Mouse (Mus musculus) limb, embryonic 10.5 days (tissue): Measurements from ENCODE around the gene Olfr16. TPM values are rescaled to one million over a fixed set of nuclear protein-coding genes. Genes with fewer than 3 reads are reported as not detected.

Experiments
- DNase-seq: peaks from one replicate; pipeline ENCODE4 v3.0.0-alpha.2; 2017; ENCODE audit warnings: low spot score
- H3K27ac ChIP-seq: fragments of 300-500 bp; sonication (generic); 2 replicates; pipeline ENCODE4 v1.5.1; 2016; ENCODE audit warnings: mild to moderate bottlenecking
- H3K27me3 ChIP-seq: fragments of 300-500 bp; sonication (generic); 2 replicates; pipeline ENCODE4 v1.6.1; 2016; ENCODE audit warnings: low read depth, mild to moderate bottlenecking; ENCODE audit not compliant: poor library complexity, severe bottlenecking
- H3K36me3 ChIP-seq: fragments of 300-500 bp; sonication (generic); 2 replicates; pipeline ENCODE4 v1.6.1; 2016; ENCODE audit warnings: mild to moderate bottlenecking, moderate library complexity
- H3K4me1 ChIP-seq: fragments of 300-500 bp; sonication (generic); 2 replicates; pipeline ENCODE4 v1.6.1; 2016
- H3K4me3 ChIP-seq: fragments of 300-500 bp; sonication (generic); 2 replicates; pipeline ENCODE4 v1.5.1; 2016; ENCODE audit warnings: mild to moderate bottlenecking, moderate library complexity
- H3K9me3 ChIP-seq: fragments of 300-500 bp; sonication (generic); replicated peaks from 2 replicates; pipeline ENCODE4 v1.6.1; 2016; ENCODE audit warnings: mild to moderate bottlenecking
- WGBS: fragments of 180-500 bp; shearing (Covaris S2); methylation state at CpG from one replicate; pipeline ENCODE4 v1.1.7; 2016; 5-methylcytosine and 5-hydroxymethylcytosine counted together
- polyA plus RNA-seq: library from polyadenylated mRNA; unstranded; fragments of >200 nt; fragmentation: Nextera tagmentation; extraction: Ambion mirVana; gene quantifications from 2 replicates; pipeline ENCODE4 v1.2.1, GENCODE M21; 2016

The Olfr16 gene
- not detected in 2 replicates for polyA plus RNA-seq

GRCm38 (mm10) chr1:172950160-172950559 lies at the start of gene Olfr16:
Olfr16 (plus strand) TSS chr1:172950409.
- Histone ChIP-seq H3K27me3 (no peaks in the 10 kb centered on the region), H3K27ac (no peak within 1 kb of the TSS), H3K36me3 (no peaks in the 10 kb centered on the region), H3K4me1 (no peaks in the 10 kb centered on the region), H3K9me3 (no peaks in the 10 kb centered on the region), H3K4me3 (no peak within 1 kb of the TSS)
- WGBS = 32% methylated on average over 1 of the region's 1 CpGs
- DNase-seq = no peak

GRCm38 (mm10) chr1:172903313-172903712 lies 46.9 kb upstream of the Olfr16 start:
- Histone ChIP-seq H3K9me3 (no peaks in the 10 kb centered on the region), H3K27ac (no peak overlapping the region), H3K36me3 (no peaks in the 10 kb centered on the region), H3K4me1 (no peaks in the 10 kb centered on the region), H3K4me3 (no peak overlapping the region), H3K27me3 (no peaks in the 10 kb centered on the region)
- no peak for DNase-seq

GRCm38 (mm10) chr1:172917115-172917514 lies 33.1 kb upstream of the Olfr16 start:
- H3K9me3 ChIP-seq = no peaks in the 10 kb centered on the region
- no peaks in the 10 kb centered on the region for H3K36me3 ChIP-seq
- no peak for DNase-seq
- no peaks in the 10 kb centered on the region for H3K4me1 ChIP-seq
- no peaks in the 10 kb centered on the region for H3K27me3 ChIP-seq
- no peak overlapping the region for H3K27ac ChIP-seq
- 83% methylated on average over 1 of the region's 1 CpGs for WGBS
- H3K4me3 ChIP-seq = no peak overlapping the region

- Histone ChIP-seq H3K4me3 (no peak overlapping the region), H3K9me3 (no peaks in the 10 kb centered on the region), H3K4me1 (no peaks in the 10 kb centered on the region), H3K27me3 (no peaks in the 10 kb centered on the region), H3K36me3 (no peaks in the 10 kb centered on the region), H3K27ac (no peak overlapping the region)
- WGBS = 85% methylated on average over 2 of the region's 2 CpGs
- no peak for DNase-seq
Measured at GRCm38 (mm10) chr1:172918450-172918849, 31.8 kb upstream of the Olfr16 start.

GRCm38 (mm10) chr1:172932197-172932596 lies 18.0 kb upstream of the Olfr16 start:
- Histone ChIP-seq H3K36me3 (no peaks in the 10 kb centered on the region), H3K4me3 (no peak overlapping the region), H3K4me1 (no peaks in the 10 kb centered on the region), H3K27ac (no peak overlapping the region), H3K27me3 (no peaks in the 10 kb centered on the region), H3K9me3 (no peaks in the 10 kb centered on the region)
- no peak for DNase-seq
- WGBS = 100% methylated on average over 2 of the region's 2 CpGs

GRCm38 (mm10) chr1:172951171-172951720 lies 1.0 kb downstream of the Olfr16 start:
- no peak for DNase-seq
- Histone ChIP-seq H3K27me3 (no peaks in the 10 kb centered on the region), H3K27ac (no peak overlapping the region), H3K9me3 (no peaks in the 10 kb centered on the region), H3K4me1 (no peaks in the 10 kb centered on the region), H3K36me3 (no peaks in the 10 kb centered on the region), H3K4me3 (no peak overlapping the region)
- 80% methylated on average over 2 of the region's 2 CpGs for WGBS

- no peak for DNase-seq
- 76% methylated on average over 4 of the region's 4 CpGs for WGBS
Measured at GRCm38 (mm10) chr1:172955376-172955775, 5.2 kb downstream of the Olfr16 start.

DNA sequence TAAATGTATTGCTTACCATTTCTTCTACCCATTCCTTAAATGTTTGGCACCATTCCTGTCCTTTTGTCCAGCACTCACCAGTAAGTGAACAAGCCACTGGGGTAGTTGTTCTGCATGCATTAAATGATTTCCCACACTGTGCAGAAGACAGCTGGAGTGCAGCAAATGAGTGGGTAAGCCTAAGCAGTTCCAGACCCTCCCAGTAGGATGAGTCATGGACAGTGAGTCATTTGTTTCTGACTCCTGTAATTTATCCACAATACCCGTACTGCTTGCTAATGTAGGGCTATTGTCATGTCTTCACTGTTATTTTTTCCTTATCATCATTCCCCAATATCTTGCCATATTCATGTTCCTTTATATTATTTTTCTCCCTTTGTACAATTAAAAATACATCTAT lies 10.2 kb downstream of the Olfr16 start:
- WGBS = 71% methylated on average over 1 of the region's 1 CpGs
- Histone ChIP-seq H3K4me3 (no peak overlapping the region), H3K9me3 (no peaks in the 10 kb centered on the region), H3K4me1 (no peaks in the 10 kb centered on the region), H3K27me3 (no peaks in the 10 kb centered on the region), H3K27ac (no peak overlapping the region), H3K36me3 (no peaks in the 10 kb centered on the region)
- DNase-seq = no peak

More at GRCm38 (mm10) chr1:172955376-172955775, 5.2 kb downstream of the Olfr16 start:
- Histone ChIP-seq H3K4me3 (no peak overlapping the region), H3K9me3 (no peaks in the 10 kb centered on the region), H3K27ac (no peak overlapping the region), H3K36me3 (no peaks in the 10 kb centered on the region), H3K27me3 (no peaks in the 10 kb centered on the region), H3K4me1 (no peaks in the 10 kb centered on the region)

DNA sequence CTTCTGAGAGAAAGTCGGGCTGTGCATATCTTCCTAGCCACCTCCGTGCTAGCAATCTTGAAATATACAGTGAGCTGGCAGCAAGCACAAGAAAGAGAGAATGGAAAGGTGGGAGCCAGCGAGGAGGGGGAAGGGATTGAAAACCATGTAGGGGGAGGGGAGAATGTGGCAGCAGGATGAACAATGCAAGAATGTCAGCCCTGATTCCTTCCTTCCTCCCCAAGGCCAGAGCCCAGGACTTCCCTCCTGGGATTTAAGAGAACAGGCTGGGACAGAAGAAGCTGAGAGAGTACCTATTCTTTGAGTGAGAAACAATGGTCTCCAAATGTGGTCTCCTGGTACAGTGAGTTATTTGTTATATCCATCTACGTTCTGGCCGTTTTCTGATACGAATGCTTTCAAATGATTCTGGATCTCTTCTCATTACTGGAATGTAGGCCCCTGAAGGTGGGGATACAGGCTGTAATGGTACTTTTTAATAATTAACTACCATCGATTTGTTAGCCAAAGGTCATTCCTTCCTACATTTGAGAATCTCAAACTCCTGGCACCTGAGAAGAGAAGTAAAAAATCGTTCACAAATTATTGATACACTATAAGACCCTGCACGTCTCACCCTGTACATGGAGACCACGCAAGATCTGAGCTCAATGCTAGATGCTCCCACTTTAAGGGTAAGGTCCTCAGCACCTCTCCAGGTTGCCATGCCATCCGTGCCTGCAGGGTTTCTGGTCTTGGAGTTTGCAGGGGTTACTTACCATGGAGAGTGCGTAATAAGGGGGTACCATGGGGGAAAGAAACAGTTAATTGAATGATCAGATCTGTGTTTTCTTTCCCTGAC lies 39.8 kb downstream of the Olfr16 start:
- no peak overlapping the region for H3K4me3 ChIP-seq
- WGBS = 81% methylated on average over 12 of the region's 12 CpGs
- H3K9me3 ChIP-seq = no peaks in the 10 kb centered on the region
- no peaks in the 10 kb centered on the region for H3K36me3 ChIP-seq
- no peaks in the 10 kb centered on the region for H3K4me1 ChIP-seq
- no peak overlapping the region for H3K27ac ChIP-seq
- H3K27me3 ChIP-seq = no peaks in the 10 kb centered on the region
- DNase-seq = no peak

GRCm38 (mm10) chr1:172990635-172991009 lies 40.4 kb downstream of the Olfr16 start:
- DNase-seq = no peak
- Histone ChIP-seq H3K4me1 (no peaks in the 10 kb centered on the region), H3K27me3 (no peaks in the 10 kb centered on the region), H3K36me3 (no peaks in the 10 kb centered on the region), H3K4me3 (no peak overlapping the region), H3K9me3 (no peaks in the 10 kb centered on the region), H3K27ac (no peak overlapping the region)
- WGBS = 82% methylated on average over 3 of the region's 3 CpGs

Other genes with a start within 250 kb of the Olfr16 start
- gene Apcs, start 55.4 kb upstream of the Olfr16 start, polyA plus RNA-seq = not detected in 2 replicates
- gene Olfr1408, start 187.0 kb downstream of the Olfr16 start, polyA plus RNA-seq = not detected in 2 replicates
- not detected in 2 replicates for gene Olfr1406, start 240.2 kb downstream of the Olfr16 start, polyA plus RNA-seq
- gene Olfr218, start 247.4 kb downstream of the Olfr16 start, polyA plus RNA-seq = not detected in 2 replicates